Mouse (Mus musculus): ENCODE results near the gene Zmym6.

Gene Zmym6

GRCm38 (mm10) chr4:127124331-127124730 is 47.1 kb downstream of the Zmym6 start:
- DNase-seq (ENCODE audit: low read depth, low spot score): no peak

- peak; percentile 30 for DNase-seq (ENCODE audit: low read depth, low spot score)
Observed at GRCm38 (mm10) chr4:127125834-127126463, 48.8 kb downstream of the Zmym6 start.

DNA sequence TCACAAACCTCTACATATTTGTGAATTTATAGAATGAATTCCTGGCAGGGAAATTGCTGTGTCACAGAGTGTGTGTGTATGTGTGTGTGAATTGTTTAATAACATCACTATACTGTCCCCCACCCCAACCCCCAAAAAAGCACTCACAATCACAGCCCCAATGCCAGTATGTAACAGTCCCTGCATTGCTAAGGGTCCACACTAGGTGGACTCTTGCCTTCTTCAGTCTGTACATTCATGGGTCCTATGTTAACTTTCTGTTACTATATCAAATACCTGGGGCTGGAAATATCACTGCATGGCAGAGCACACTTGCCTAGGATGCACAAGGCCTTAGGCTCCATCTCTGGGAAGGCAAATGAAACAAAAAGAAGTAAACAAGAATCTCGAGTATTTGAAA is 57.5 kb downstream of the Zmym6 start:
- DNase-seq (ENCODE audit: low read depth, low spot score): no peak

DNA sequence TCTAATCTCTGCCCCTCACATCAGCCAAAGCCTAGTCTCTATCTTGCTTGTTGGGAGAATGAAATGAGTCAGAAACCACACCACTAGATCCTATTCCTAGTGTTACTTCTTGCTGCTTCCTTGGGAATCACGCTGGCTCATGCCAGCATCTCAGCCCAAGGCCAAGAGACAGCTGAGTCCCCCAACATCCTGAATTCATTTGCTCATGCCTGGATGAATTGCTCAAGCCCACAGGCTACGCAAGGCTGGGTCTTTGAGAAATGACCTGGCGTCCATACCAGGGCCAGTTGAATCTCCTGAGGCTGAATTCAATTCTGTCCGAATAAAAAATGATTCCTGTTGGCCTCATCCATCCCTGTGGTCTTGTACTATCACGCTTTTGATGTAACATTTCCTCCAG is 60.4 kb downstream of the Zmym6 start:
- DNase-seq (ENCODE audit: low read depth, low spot score): no peak

DNA sequence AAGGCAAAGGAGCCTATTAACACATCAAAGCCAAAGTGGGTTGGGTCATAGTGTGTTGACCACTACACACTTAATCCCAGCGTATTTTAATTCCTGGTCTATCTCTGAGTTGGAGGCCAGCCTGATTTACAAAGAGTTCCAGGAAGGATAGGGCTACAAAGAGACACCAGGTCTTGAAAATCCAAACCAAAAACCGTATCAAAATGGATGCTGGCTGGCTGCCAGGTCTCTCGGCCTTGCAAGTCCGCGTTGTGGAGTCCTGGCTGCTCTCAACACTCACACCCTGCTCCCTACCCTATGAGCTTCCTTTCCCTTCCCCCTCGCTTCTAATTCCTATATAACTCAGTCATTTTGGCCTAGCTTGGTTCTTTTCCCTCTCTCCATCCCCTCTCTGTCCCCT is 61.3 kb downstream of the Zmym6 start:
- no peak for DNase-seq (ENCODE audit: low read depth, low spot score)

DNA sequence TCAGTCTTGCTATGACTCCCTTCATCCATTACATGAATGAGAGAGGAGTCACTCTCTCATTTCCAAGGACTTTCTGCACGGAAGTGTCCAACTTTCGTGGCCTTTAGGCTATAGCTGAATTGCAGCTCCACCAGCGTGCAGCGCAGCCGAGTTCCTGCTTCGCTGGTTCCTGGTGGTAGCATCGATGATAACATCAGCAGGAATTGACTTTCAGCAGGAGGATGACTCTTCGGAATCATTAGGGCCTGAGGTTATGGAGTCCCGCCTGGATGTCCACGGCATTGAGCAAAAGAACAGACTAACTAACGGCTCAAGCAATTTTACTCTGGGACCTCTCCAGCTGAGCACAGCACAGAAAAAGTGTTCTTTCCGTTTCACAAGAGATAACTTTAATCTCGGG is 72.8 kb downstream of the Zmym6 start:
- no peak for DNase-seq (ENCODE audit: low read depth, low spot score)

GRCm38 (mm10) chr4:127153345-127153744 is 76.2 kb downstream of the Zmym6 start:
- no peak for DNase-seq (ENCODE audit: low read depth, low spot score)

DNA sequence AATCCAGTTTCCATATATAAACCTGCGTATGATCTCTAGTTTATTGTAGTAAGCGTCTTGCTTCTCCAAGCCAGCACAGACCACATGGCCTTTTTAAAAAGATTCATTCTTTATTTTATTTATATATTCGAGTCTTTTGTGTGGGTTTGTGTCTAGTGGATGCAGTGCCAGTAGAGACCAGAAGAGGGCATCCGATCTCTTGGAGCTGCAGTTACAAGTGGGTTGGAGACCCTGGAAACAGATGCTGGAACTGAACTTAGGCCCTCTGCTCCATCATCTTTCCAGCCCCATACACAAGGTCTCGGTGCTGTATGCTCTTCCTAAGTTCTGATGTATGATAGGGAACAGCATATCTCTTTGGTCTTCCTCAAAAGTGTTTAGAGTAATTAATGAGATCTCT is 78.6 kb downstream of the Zmym6 start:
- no peak for DNase-seq (ENCODE audit: low read depth, low spot score)

GRCm38 (mm10) chr4:127157746-127158145 is 80.6 kb downstream of the Zmym6 start:
- no peak for DNase-seq (ENCODE audit: low read depth, low spot score)

GRCm38 (mm10) chr4:127163926-127164325 is 86.7 kb downstream of the Zmym6 start:
- no peak for DNase-seq (ENCODE audit: low read depth, low spot score)

DNA sequence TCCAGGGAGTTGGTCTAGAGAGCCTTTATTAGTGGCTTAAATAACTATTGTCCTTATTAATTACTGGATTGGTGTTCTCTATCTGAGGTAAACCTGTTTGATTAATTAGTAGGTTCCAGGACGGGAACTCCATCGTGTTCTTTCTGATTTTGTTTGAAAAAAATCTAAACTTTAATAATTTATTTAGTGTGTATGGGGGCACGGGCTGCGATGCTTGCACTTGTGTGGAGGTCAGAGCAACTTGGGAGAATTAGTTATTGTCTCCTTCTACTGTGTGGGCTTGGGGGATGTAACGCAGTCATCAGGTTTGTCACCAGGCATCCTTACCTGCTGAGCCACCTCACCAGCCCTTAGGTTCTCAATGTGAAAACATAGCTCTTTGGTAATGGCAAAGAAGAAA is 89.9 kb downstream of the Zmym6 start:
- no peak for DNase-seq (ENCODE audit: low read depth, low spot score)

- no peak for DNase-seq (ENCODE audit: low read depth, low spot score)
Observed at GRCm38 (mm10) chr4:127167731-127168130, 90.5 kb downstream of the Zmym6 start.

- no peak for DNase-seq (ENCODE audit: low read depth, low spot score)
Observed at GRCm38 (mm10) chr4:127168211-127168913, 91.2 kb downstream of the Zmym6 start.

DNA sequence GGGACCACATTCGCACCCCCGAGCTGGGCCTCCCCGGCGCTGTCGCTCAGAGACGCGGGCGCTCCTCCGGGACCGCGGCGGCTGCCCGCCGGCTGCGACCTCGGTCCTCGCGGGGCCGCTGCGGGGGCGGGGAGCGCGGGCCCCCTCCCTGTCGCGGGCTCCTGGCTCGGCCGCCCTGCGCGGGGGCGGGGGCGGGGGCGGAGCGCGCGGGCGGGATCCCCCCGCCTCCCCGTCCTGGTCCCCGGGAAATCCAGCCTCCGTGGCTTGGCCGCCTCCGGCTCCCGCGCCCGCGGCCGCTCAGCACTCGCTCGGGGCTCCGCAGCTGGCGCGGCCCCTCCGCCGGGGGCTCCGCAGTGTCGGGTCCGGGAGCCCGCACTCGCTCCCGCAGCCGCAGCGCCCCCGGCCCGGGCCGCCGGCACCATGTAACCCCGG is 91.7 kb downstream of the Zmym6 start, which contains the start of gene Dlgap3:
Gene Dlgap3, plus strand, starts transcription at position 291 of the 432 bp plus-strand sequence.
- no peak for DNase-seq (ENCODE audit: low read depth, low spot score)

DNA sequence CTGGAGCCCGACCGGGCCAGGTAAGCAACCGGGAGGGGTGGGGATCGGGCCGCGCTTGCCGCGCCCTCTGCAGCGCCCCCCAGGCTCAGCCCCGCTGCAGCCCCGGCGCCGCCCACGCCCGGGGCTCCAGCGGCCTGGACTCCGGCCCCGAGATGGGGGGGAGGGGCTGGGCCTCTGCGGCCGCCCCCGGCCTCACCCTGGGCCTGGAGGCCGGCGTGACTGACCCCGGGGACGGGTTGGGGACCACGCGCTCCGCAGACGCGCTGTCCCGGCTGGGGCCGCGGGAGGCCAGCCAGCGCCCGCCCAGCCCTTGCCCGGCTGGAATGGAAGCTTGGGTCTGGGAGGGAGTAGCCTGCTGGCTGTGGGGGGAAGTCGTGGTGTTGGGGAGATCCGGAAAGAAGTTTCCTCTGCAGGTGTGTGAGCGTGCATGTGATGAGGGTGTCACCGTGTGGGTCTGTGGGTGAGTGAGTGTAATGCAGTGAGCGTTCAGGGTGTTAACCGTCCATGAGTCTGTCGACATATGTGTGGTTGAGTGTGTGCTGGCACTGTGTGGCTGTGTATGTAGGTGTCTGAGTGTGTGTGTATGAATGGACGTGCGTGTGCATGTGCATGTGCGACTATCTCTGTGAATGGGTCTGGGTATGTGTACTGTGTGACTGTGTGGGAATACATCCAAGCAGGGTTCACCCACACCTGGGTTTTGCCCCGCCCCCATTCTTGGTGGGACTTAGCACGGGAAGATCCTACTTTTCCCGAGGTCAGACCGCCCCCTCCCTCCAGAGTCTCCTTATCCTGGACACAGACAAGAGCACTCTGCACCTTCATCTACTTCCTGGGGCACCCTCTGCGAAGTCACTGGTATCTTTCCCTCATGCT is 92.4 kb downstream of the Zmym6 start:
- no peak for DNase-seq (ENCODE audit: low read depth, low spot score)

DNA sequence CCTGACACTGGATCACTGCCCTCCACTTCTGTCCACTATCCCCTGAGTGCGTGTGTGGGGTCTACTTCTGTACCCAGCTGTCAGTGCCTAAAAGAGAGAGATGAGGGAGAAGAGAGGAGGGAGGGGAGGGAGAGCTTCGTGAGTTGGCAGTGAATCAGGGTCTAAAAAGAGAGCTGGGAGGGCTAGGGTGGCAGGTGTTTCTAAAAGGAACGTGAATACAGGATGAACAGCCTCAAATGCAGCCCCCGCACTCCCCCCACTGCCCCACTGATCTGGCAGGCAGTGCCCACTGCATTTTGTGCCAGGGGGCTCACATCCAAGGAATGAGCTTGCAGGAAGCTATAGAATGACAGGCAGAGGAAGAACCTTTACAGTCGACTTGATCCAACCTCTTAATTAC is 93.7 kb downstream of the Zmym6 start:
- DNase-seq (ENCODE audit: low read depth, low spot score): no peak

DNA sequence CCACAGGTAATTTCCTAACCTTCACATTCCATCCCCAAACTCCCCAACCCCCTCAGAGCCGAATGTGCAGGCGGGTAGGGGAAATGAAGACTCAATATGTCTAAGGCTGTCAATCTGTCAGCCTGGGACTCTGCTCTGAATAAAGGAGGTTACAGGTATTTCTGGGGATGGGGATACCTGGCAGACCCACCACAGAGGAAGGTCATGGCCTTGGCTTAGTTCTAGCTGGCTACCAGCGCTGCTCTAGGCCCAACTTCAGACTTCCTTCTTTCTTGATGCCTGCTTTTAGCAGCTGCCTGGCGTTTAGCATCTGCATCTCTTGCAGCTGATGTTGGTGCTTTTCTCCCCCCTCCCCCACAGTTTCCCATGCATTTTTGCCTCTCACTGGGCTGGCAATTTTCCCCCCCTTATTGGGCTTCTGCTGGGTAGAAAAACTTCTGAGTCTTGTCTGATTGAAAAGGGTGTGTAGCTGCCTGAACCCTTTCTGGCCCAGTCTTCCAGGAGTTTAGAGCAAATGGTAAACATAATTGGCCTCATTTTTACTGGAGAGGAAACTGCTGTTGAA is 94.2 kb downstream of the Zmym6 start:
- no peak for DNase-seq (ENCODE audit: low read depth, low spot score)

- no peak for DNase-seq (ENCODE audit: low read depth, low spot score)
Observed at GRCm38 (mm10) chr4:127172119-127172518, 94.9 kb downstream of the Zmym6 start.

GRCm38 (mm10) chr4:127172614-127173013 is 95.4 kb downstream of the Zmym6 start:
- DNase-seq (ENCODE audit: low read depth, low spot score): no peak

- DNase-seq (ENCODE audit: low read depth, low spot score): no peak
Observed at GRCm38 (mm10) chr4:127173461-127173860, 96.3 kb downstream of the Zmym6 start.
